Mouse (Mus musculus) brain, embryonic 14.5 days (tissue): ENCODE results near the gene Pax7.

Experiments used
- CTCF ChIP-seq: fragments of 200-500 bp; IDR thresholded peaks from 2 replicates; pipeline ENCODE4 v1.5.1; 2012; ENCODE audit warnings: inconsistent platforms, mild to moderate bottlenecking, moderate library complexity, borderline replicate concordance; ENCODE audit not compliant: insufficient read depth, insufficient read length; ENCODE audit errors: extremely low read depth
- POLR2A ChIP-seq: fragments of 200-500 bp; IDR thresholded peaks from 2 replicates; pipeline ENCODE4 v1.6.1; 2012; ENCODE audit warnings: mild to moderate bottlenecking, inconsistent platforms, borderline replicate concordance; ENCODE audit not compliant: poor library complexity, insufficient read depth, insufficient read length, severe bottlenecking; ENCODE audit errors: extremely low read depth

GRCm38 (mm10) chr4:139727101-139727500, 106.2 kb downstream of the Pax7 start:
- TF ChIP-seq CTCF (no peak), POLR2A (no peak)
